Mouse (Mus musculus) heart, embryonic 16.5 days (tissue): ENCODE results near the gene Emilin3. TPM values are rescaled to one million over a fixed set of nuclear protein-coding genes. Genes with fewer than 3 reads are reported as not detected.
A peak's percentile ranks its signal among the peaks of the same experiment; 100 is the strongest.

ENCODE experiments used
- ATAC-seq: fragments of 200-750 bp; cut with Nextera tagmentation; replicated peaks from 2 replicates; pipeline ENCODE4 v1.8.0; 2017; ENCODE audit warnings: moderate number of reproducible peaks; ENCODE audit not compliant: insufficient read depth, low FRiP score; ENCODE audit errors: extremely low read depth
- H3K27ac ChIP-seq: fragments of 300-500 bp; sonication (generic); 2 replicates; pipeline ENCODE4 v1.5.1; 2014; ENCODE audit warnings: mild to moderate bottlenecking, low read length, control low read depth, moderate library complexity
- H3K27me3 ChIP-seq: fragments of 300-500 bp; sonication (generic); 2 replicates; pipeline ENCODE4 v1.6.1; 2014; ENCODE audit warnings: low read length, mixed read lengths; ENCODE audit not compliant: control insufficient read depth, insufficient read depth
- H3K36me3 ChIP-seq: fragments of 300-500 bp; sonication (generic); 2 replicates; pipeline ENCODE4 v1.6.1; 2014; ENCODE audit not compliant: control insufficient read depth, insufficient read depth
- H3K4me1 ChIP-seq: fragments of 300-500 bp; sonication (generic); 2 replicates; pipeline ENCODE4 v1.6.1; 2014; ENCODE audit warnings: low read length, mixed read lengths; ENCODE audit not compliant: control insufficient read depth, insufficient read depth
- H3K4me2 ChIP-seq: fragments of 300-500 bp; sonication (generic); 2 replicates; pipeline ENCODE4 v1.6.1; 2014; ENCODE audit warnings: low read depth, mild to moderate bottlenecking, control low read depth, low read length
- H3K4me3 ChIP-seq: fragments of 300-500 bp; sonication (generic); 2 replicates; pipeline ENCODE4 v1.5.1; 2014; ENCODE audit warnings: mild to moderate bottlenecking, control low read depth, low read length
- H3K9ac ChIP-seq: fragments of 300-500 bp; sonication (generic); 2 replicates; pipeline ENCODE4 v1.6.1; 2014; ENCODE audit warnings: low read length, control low read depth
- H3K9me3 ChIP-seq: fragments of 300-500 bp; sonication (generic); replicated peaks from 2 replicates; pipeline ENCODE4 v1.6.1; 2016; ENCODE audit warnings: low read length; ENCODE audit not compliant: control insufficient read depth
- WGBS: fragments of 180-500 bp; shearing (Covaris S2); extraction: QIAGEN DNeasy Blood & Tissue Kit; methylation state at CpG from one replicate; pipeline ENCODE4 v1.1.7; 2014; 5-methylcytosine and 5-hydroxymethylcytosine counted together
- polyA plus RNA-seq: library from polyadenylated mRNA; unstranded; fragments of >200 nt; fragmentation: Nextera tagmentation; extraction: Ambion mirVana; gene quantifications from 2 replicates; pipeline ENCODE4 v1.2.1, GENCODE M21; 2015

The Emilin3 gene
- polyA plus RNA-seq, 1 experiment from 2014 or later, result 1.5 TPM

- ATAC-seq, result no peak
- 76% methylated on average over 3 of the region's 3 CpGs for WGBS
- H3K36me3 ChIP-seq, result no peaks in the 10 kb centered on the region
- no peak overlapping the region for H3K4me3 ChIP-seq
- H3K27ac ChIP-seq, result no peak overlapping the region
- H3K4me2 ChIP-seq, result no peak overlapping the region
- no peak overlapping the region for H3K9ac ChIP-seq
- 0 out of 2 replicates have a peak, but pooled peaks cover 9% of the 10 kb centered on the region for H3K4me1 ChIP-seq
- no peaks in the 10 kb centered on the region for H3K27me3 ChIP-seq
- H3K9me3 ChIP-seq, result no peaks in the 10 kb centered on the region
Measured at GRCm38 (mm10) chr2:160886221-160886620, 25.9 kb downstream of the Emilin3 start.

GRCm38 (mm10) chr2:160884830-160885229 is 27.3 kb downstream of the Emilin3 start:
- Histone ChIP-seq H3K4me1 (peaks cover 14% of the 10 kb centered on the region; the same call in 1 of the 2 replicates), H3K9ac (no peak overlapping the region), H3K9me3 (no peaks in the 10 kb centered on the region), H3K4me2 (no peak overlapping the region), H3K36me3 (no peaks in the 10 kb centered on the region), H3K27me3 (no peaks in the 10 kb centered on the region), H3K27ac (no peak overlapping the region), H3K4me3 (no peak overlapping the region)
- no peak for ATAC-seq
- WGBS, result 29% methylated on average over 2 of the region's 2 CpGs

GRCm38 (mm10) chr2:160883912-160884311 is 28.2 kb downstream of the Emilin3 start:
- H3K9me3 ChIP-seq, result no peaks in the 10 kb centered on the region
- peaks cover 14% of the 10 kb centered on the region; the same call in 1 of the 2 replicates for H3K4me1 ChIP-seq
- WGBS, result 68% methylated on average over 4 of the region's 4 CpGs
- H3K27me3 ChIP-seq, result no peaks in the 10 kb centered on the region
- ATAC-seq, result no peak
- no peak overlapping the region for H3K27ac ChIP-seq
- no peaks in the 10 kb centered on the region for H3K36me3 ChIP-seq
- no peak overlapping the region for H3K4me3 ChIP-seq
- H3K4me2 ChIP-seq, result no peak overlapping the region
- no peak overlapping the region for H3K9ac ChIP-seq

- H3K27ac ChIP-seq, result no peak overlapping the region
- H3K4me2 ChIP-seq, result no peak overlapping the region
- H3K36me3 ChIP-seq, result no peaks in the 10 kb centered on the region
- no peak overlapping the region for H3K4me3 ChIP-seq
- H3K9me3 ChIP-seq, result no peaks in the 10 kb centered on the region
- ATAC-seq, result no peak
- H3K9ac ChIP-seq, result no peak overlapping the region
- peaks cover 5% of the 10 kb centered on the region; the same call in 1 of the 2 replicates for H3K4me1 ChIP-seq
- WGBS, result 83% methylated on average over 5 of the region's 5 CpGs
- H3K27me3 ChIP-seq, result no peaks in the 10 kb centered on the region
Measured at GRCm38 (mm10) chr2:160882436-160882835, 29.7 kb downstream of the Emilin3 start.

GRCm38 (mm10) chr2:160881462-160882101 is 30.5 kb downstream of the Emilin3 start:
- Histone ChIP-seq H3K9ac (no peak overlapping the region), H3K4me3 (no peak overlapping the region), H3K4me1 (peaks cover 5% of the 10 kb centered on the region; the same call in 1 of the 2 replicates), H3K27ac (no peak overlapping the region), H3K4me2 (no peak overlapping the region), H3K9me3 (no peaks in the 10 kb centered on the region), H3K36me3 (no peaks in the 10 kb centered on the region), H3K27me3 (no peaks in the 10 kb centered on the region)
- WGBS, result 54% methylated on average over 6 of the region's 6 CpGs
- no peak for ATAC-seq

GRCm38 (mm10) chr2:160880453-160881195 is 31.5 kb downstream of the Emilin3 start, which contains the start of gene Lpin3:
Gene Lpin3, plus strand, starts transcription at chr2:160880670.
- Histone ChIP-seq H3K9me3 (no peaks in the 10 kb centered on the region), H3K4me1 (peaks cover 5% of the 10 kb centered on the region; the same call in 1 of the 2 replicates), H3K4me3 (no peak within 1 kb of the TSS), H3K27ac (no peak within 1 kb of the TSS; the same call in 1 of the 2 replicates), H3K27me3 (no peaks in the 10 kb centered on the region), H3K9ac (peak within 1 kb of the TSS; percentile 15; the same call in 1 of the 2 replicates), H3K4me2 (no peak within 1 kb of the TSS), H3K36me3 (no peaks in the 10 kb centered on the region)
- 28% methylated on average over 13 of the region's 13 CpGs for WGBS
- no peak for ATAC-seq

GRCm38 (mm10) chr2:160876115-160876514 is 36.0 kb downstream of the Emilin3 start:
- WGBS, result 81% methylated on average over 4 of the region's 4 CpGs
- no peak for ATAC-seq
- H3K4me1 ChIP-seq, result peaks cover 15% of the 10 kb centered on the region
- no peak overlapping the region for H3K4me2 ChIP-seq
- no peak overlapping the region for H3K4me3 ChIP-seq
- no peak overlapping the region for H3K27ac ChIP-seq
- no peaks in the 10 kb centered on the region for H3K27me3 ChIP-seq
- H3K36me3 ChIP-seq, result no peaks in the 10 kb centered on the region
- H3K9ac ChIP-seq, result no peak overlapping the region
- no peaks in the 10 kb centered on the region for H3K9me3 ChIP-seq

- ATAC-seq, result no peak
- Histone ChIP-seq H3K36me3 (no peaks in the 10 kb centered on the region), H3K9me3 (no peaks in the 10 kb centered on the region), H3K27me3 (no peaks in the 10 kb centered on the region), H3K27ac (peak overlapping the region; percentile 57; the same call in 1 of the 2 replicates), H3K9ac (no peak overlapping the region), H3K4me2 (no peak overlapping the region), H3K4me1 (peaks cover 12% of the 10 kb centered on the region), H3K4me3 (no peak overlapping the region)
- WGBS, result 61% methylated on average over 5 of the region's 5 CpGs
Measured at GRCm38 (mm10) chr2:160874231-160874877, 37.8 kb downstream of the Emilin3 start.
